Mouse (Mus musculus) kidney, embryonic 14.5 days (tissue): ENCODE measurements around the gene Mtap. TPM values are rescaled to one million over a fixed set of nuclear protein-coding genes. Genes with fewer than 3 reads are reported as not detected.

ENCODE experiments used
- ATAC-seq: fragments of 200-750 bp; cut with Nextera tagmentation; 2 replicates; pipeline ENCODE4 v1.8.0; 2017; ENCODE audit warnings: moderate number of reproducible peaks, mild to moderate bottlenecking, moderate TSS enrichment, moderate library complexity; ENCODE audit not compliant: low FRiP score, low TSS enrichment
- H3K27ac ChIP-seq: fragments of 300-500 bp; sonication (generic); 2 replicates; pipeline ENCODE4 v1.5.1; 2014; ENCODE audit warnings: low read depth, mild to moderate bottlenecking, low read length, moderate library complexity, mixed read lengths
- H3K27me3 ChIP-seq: fragments of 300-500 bp; sonication (generic); 2 replicates; pipeline ENCODE4 v1.6.1; 2014; ENCODE audit warnings: mild to moderate bottlenecking, low read length; ENCODE audit not compliant: control insufficient read depth, insufficient read depth
- H3K36me3 ChIP-seq: fragments of 300-500 bp; sonication (generic); 2 replicates; pipeline ENCODE4 v1.6.1; 2014; ENCODE audit warnings: low read length, mixed read lengths; ENCODE audit not compliant: control insufficient read depth, insufficient read depth
- H3K4me1 ChIP-seq: fragments of 300-500 bp; sonication (generic); 2 replicates; pipeline ENCODE4 v1.6.1; 2014; ENCODE audit warnings: low read length, mixed read lengths; ENCODE audit not compliant: control insufficient read depth, insufficient read depth
- H3K4me2 ChIP-seq: fragments of 300-500 bp; sonication (generic); replicated peaks from 2 replicates; pipeline ENCODE4 v1.6.1; 2014; ENCODE audit warnings: low read depth, mild to moderate bottlenecking, low read length
- H3K4me3 ChIP-seq: fragments of 300-500 bp; sonication (generic); 2 replicates; pipeline ENCODE4 v1.5.1; 2014; ENCODE audit warnings: mild to moderate bottlenecking, low read length
- H3K9ac ChIP-seq: fragments of 300-500 bp; sonication (generic); 2 replicates; pipeline ENCODE4 v1.6.1; 2014; ENCODE audit warnings: low read depth, mild to moderate bottlenecking, low read length, moderate library complexity
- H3K9me3 ChIP-seq: fragments of 300-500 bp; sonication (generic); 2 replicates; pipeline ENCODE4 v1.6.1; 2016; ENCODE audit warnings: low read length; ENCODE audit not compliant: control insufficient read depth
- WGBS: fragments of 180-500 bp; shearing (Covaris S2); extraction: QIAGEN DNeasy Blood & Tissue Kit; methylation state at CpG from one replicate; pipeline ENCODE4 v1.1.7; 2014; 5-methylcytosine and 5-hydroxymethylcytosine counted together
- polyA plus RNA-seq: library from polyadenylated mRNA; unstranded; fragments of >200 nt; fragmentation: Nextera tagmentation; extraction: Ambion mirVana; gene quantifications from 2 replicates; pipeline ENCODE4 v1.2.1, GENCODE M21; 2014

Mtap gene
- polyA plus RNA-seq, 1 experiment from 2014 or later = 91.2 TPM

GRCm38 (mm10) chr4:89106505-89106904 lies 30.4 kb upstream of the Mtap start:
- no peaks in the 10 kb centered on the region for H3K36me3 ChIP-seq
- 71% methylated on average over 2 of the region's 2 CpGs for WGBS
- no peak for ATAC-seq
- H3K4me2 ChIP-seq = no peak overlapping the region
- H3K9me3 ChIP-seq = no peaks in the 10 kb centered on the region
- H3K27ac ChIP-seq = no peak overlapping the region
- H3K27me3 ChIP-seq = no peaks in the 10 kb centered on the region
- H3K4me1 ChIP-seq = no peaks in the 10 kb centered on the region
- no peak overlapping the region for H3K9ac ChIP-seq
- H3K4me3 ChIP-seq = no peak overlapping the region

GRCm38 (mm10) chr4:89112168-89112710 lies 24.7 kb upstream of the Mtap start:
- Histone ChIP-seq H3K4me1 (no peaks in the 10 kb centered on the region), H3K4me2 (no peak overlapping the region), H3K4me3 (no peak overlapping the region), H3K36me3 (no peaks in the 10 kb centered on the region), H3K9me3 (no peaks in the 10 kb centered on the region), H3K27ac (no peak overlapping the region), H3K27me3 (no peaks in the 10 kb centered on the region), H3K9ac (no peak overlapping the region)
- 95% methylated on average over 11 of the region's 11 CpGs for WGBS
- ATAC-seq = no peak

- Histone ChIP-seq H3K27ac (no peak overlapping the region), H3K9ac (no peak overlapping the region), H3K9me3 (no peaks in the 10 kb centered on the region), H3K27me3 (no peaks in the 10 kb centered on the region), H3K4me1 (no peaks in the 10 kb centered on the region), H3K4me3 (no peak overlapping the region), H3K4me2 (no peak overlapping the region), H3K36me3 (no peaks in the 10 kb centered on the region)
- no peak for ATAC-seq
- 72% methylated on average over 4 of the region's 4 CpGs for WGBS
Measured at GRCm38 (mm10) chr4:89112782-89113181, 24.1 kb upstream of the Mtap start.

GRCm38 (mm10) chr4:89116006-89116405 lies 20.9 kb upstream of the Mtap start:
- H3K9me3 ChIP-seq = no peaks in the 10 kb centered on the region

GRCm38 (mm10) chr4:89119900-89120299 lies 17.0 kb upstream of the Mtap start:
- Histone ChIP-seq H3K36me3 (no peaks in the 10 kb centered on the region), H3K27ac (no peak overlapping the region), H3K4me3 (no peak overlapping the region), H3K27me3 (no peaks in the 10 kb centered on the region), H3K4me2 (no peak overlapping the region), H3K4me1 (no peaks in the 10 kb centered on the region), H3K9ac (no peak overlapping the region), H3K9me3 (no peaks in the 10 kb centered on the region)
- no peak for ATAC-seq

More at GRCm38 (mm10) chr4:89116006-89116405, 20.9 kb upstream of the Mtap start:
- H3K4me1 ChIP-seq = no peaks in the 10 kb centered on the region
- no peak overlapping the region for H3K9ac ChIP-seq
- H3K27ac ChIP-seq = no peak overlapping the region
- H3K4me2 ChIP-seq = no peak overlapping the region
- no peak overlapping the region for H3K4me3 ChIP-seq
- H3K36me3 ChIP-seq = no peaks in the 10 kb centered on the region
- H3K27me3 ChIP-seq = no peaks in the 10 kb centered on the region
- ATAC-seq = no peak
- 84% methylated on average over 2 of the region's 2 CpGs for WGBS

GRCm38 (mm10) chr4:89120353-89120752 lies 16.6 kb upstream of the Mtap start:
- Histone ChIP-seq H3K36me3 (no peaks in the 10 kb centered on the region), H3K4me2 (no peak overlapping the region), H3K4me1 (no peaks in the 10 kb centered on the region), H3K4me3 (no peak overlapping the region), H3K9ac (no peak overlapping the region), H3K27ac (no peak overlapping the region), H3K27me3 (no peaks in the 10 kb centered on the region), H3K9me3 (no peaks in the 10 kb centered on the region)
- WGBS = 92% methylated on average over 5 of the region's 5 CpGs
- no peak for ATAC-seq

GRCm38 (mm10) chr4:89123446-89124243 lies 13.3 kb upstream of the Mtap start:
- Histone ChIP-seq H3K9ac (no peak overlapping the region), H3K4me3 (no peak overlapping the region), H3K27me3 (0 out of 2 replicates have a peak, but pooled peaks cover 2% of the 10 kb centered on the region), H3K4me1 (0 out of 2 replicates have a peak, but pooled peaks cover 4% of the 10 kb centered on the region), H3K4me2 (no peak overlapping the region), H3K36me3 (no peaks in the 10 kb centered on the region), H3K9me3 (no peaks in the 10 kb centered on the region), H3K27ac (no peak overlapping the region)
- no peak for ATAC-seq
- 68% methylated on average over 16 of the region's 16 CpGs for WGBS

- no peak overlapping the region for H3K27ac ChIP-seq
- H3K36me3 ChIP-seq = no peaks in the 10 kb centered on the region
- H3K4me1 ChIP-seq = 0 out of 2 replicates have a peak, but pooled peaks cover 4% of the 10 kb centered on the region
- H3K27me3 ChIP-seq = 0 out of 2 replicates have a peak, but pooled peaks cover 2% of the 10 kb centered on the region
- no peak for ATAC-seq
- H3K9ac ChIP-seq = no peak overlapping the region
- 51% methylated on average over 5 of the region's 5 CpGs for WGBS
- no peak overlapping the region for H3K4me3 ChIP-seq
- H3K9me3 ChIP-seq = no peaks in the 10 kb centered on the region
- no peak overlapping the region for H3K4me2 ChIP-seq
Measured at GRCm38 (mm10) chr4:89127674-89128073, 9.2 kb upstream of the Mtap start.
